Mouse (Mus musculus): Measurements from ENCODE around the gene Slc7a5. TPM values are rescaled to one million over a fixed set of nuclear protein-coding genes. Genes with fewer than 3 reads are reported as not detected.

Gene Slc7a5
- total RNA-seq, 2 experiments from 2014 or later = 146 to 164 TPM

- DNase-seq (ENCODE audit: low spot score in 2 of 2) = no peak
Observed at GRCm38 (mm10) chr8:121909148-121909541, 1.7 kb upstream of the Slc7a5 start.

GRCm38 (mm10) chr8:121908378-121909147 is 1.1 kb upstream of the Slc7a5 start:
- no peak for DNase-seq (ENCODE audit: low spot score in 2 of 2)

- DNase-seq (ENCODE audit: low spot score in 2 of 2) = peak; percentile 49 to 59
Observed at GRCm38 (mm10) chr8:121906542-121907512, 667 bp downstream of the Slc7a5 start.

GRCm38 (mm10) chr8:121905864-121906263 is 1.6 kb downstream of the Slc7a5 start:
- no peak for DNase-seq (ENCODE audit: low spot score in 2 of 2)

- DNase-seq (ENCODE audit: low spot score in 2 of 2) = no peak
Observed at GRCm38 (mm10) chr8:121905420-121905819, 2.1 kb downstream of the Slc7a5 start.

DNA sequence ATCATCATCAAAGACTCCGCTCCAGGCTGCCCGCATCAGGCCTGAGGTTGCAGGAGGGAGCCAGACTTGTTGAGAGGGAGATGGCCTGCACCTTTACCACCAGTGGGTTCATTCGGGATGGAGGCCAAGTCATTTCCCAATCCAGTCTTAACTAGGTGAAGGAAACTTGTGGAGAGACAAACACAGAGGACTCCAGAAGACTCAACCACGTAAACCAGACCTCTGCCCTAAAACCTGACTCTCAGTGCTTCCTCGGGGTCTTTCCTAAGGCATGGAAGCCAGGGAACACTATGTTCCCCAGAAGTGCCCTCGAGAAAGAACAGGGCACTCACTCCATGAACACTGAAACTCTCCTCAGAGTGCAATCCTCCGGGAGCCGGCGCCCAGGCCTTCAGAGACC is 2.5 kb downstream of the Slc7a5 start:
- DNase-seq (ENCODE audit: low spot score in 2 of 2) = no peak

DNA sequence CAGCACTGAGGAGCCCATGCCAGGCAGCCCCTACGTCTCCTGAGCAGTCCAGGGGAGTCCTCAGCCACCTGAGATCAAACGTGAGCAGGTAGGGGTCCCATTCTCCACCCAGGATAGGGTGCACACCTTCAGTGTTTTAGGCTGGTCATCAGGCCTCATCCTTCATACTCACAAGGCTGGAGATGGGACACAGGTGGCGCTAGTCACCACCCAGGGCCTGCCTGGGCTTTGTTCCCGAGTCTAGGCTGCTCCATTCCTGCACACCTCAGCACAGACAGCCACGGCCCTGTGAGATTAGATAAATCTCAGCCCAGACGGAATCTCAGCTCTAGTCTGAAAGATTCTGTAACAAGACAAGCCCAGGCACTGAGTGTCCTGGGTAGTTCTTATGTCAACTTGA is 3.5 kb downstream of the Slc7a5 start:
- no peak for DNase-seq (ENCODE audit: low spot score in 2 of 2)

- DNase-seq (ENCODE audit: low spot score in 2 of 2) = no peak
Observed at GRCm38 (mm10) chr8:121901498-121902236, 5.8 kb downstream of the Slc7a5 start.

DNA sequence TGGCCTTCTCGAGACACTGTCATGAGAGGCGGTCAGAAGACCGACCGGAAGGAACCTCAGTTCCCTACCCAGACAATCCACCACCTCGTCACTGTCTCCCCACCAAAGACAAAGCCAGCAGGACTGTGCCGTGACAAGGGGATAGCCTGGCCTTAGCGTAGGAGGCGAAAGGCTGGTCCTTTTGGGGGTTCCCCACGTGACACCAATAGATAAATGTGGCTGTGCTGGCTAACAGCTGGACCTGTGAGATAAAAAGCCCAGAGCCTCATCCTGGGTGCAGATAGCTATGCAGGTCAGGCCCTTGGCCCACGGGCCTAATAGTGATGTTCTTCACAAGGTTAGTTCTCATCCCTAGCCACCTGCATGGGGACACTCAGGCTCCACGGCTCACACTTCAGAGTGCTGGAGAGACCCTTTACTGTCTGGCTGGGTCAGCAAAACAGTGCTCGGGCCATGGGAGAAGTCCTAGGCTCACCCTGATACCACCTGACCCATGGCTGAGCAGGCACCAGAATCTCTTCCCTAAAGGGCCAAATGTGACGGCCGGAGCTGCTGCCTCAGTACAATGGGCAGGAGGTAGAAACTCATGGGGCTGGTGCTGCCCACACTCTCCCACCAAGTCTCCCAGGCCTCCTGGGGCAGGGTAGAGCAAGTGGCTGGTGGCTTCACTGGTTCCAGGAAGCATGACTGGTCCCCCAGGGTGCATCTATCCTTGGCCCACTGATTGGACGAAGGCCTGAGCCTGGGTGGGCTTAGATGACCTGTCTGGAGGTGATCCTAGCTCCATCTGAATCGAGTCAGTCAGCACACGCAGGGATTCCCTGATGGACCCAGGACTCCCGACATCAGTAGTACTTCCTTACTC is 8.1 kb downstream of the Slc7a5 start:
- DNase-seq (ENCODE audit: low spot score in 2 of 2) = no peak

DNA sequence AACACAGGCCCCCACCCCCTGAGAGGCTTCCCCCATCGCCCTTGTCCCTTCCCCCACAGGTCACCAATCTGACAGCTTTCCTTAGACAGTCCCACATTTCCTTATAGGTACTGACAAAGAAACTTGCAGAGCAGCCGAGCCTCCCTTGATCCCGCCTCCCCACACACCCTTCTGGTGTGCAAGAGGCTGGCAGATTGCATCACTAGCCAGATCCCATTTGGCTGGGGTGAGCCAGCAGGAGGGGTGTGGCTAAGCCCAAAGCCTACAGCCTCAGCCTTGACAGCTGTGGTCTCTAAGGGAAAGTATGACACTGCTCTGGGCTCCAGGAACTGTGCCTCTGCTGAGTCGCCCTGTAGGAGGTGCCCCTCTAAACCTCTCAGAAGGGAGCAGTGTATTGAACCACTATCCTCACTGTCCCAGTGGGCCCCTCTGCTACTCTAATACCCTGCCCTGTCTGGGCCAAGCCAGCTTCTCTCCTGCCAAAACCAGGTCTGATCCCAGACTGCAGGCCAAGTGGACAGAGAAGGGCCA is 9.0 kb downstream of the Slc7a5 start:
- peak; percentile 62 to 63 for DNase-seq (ENCODE audit: low spot score in 2 of 2)

- DNase-seq (ENCODE audit: low spot score in 2 of 2) = no peak
Observed at GRCm38 (mm10) chr8:121897871-121898381, 9.6 kb downstream of the Slc7a5 start.

DNA sequence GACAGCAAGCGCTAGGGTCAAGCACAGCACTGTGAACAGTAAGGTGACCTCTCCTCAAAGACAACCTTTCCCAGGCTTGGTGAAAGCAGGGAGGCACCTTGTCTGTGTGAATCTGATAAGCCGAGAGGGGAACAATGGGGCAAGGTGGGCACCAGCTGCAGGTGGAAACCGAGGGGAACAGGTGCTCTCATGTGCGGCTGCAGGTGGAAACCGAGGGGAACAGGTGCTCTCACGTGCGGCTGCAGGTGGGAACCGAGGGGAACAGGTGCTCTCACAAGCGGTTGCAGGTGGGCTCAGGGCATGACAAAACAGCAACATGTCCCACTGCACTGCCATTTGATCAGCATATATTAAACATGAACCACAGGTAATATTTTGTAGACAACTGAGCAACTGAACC is 10.3 kb downstream of the Slc7a5 start:
- no peak for DNase-seq (ENCODE audit: low spot score in 2 of 2)

DNA sequence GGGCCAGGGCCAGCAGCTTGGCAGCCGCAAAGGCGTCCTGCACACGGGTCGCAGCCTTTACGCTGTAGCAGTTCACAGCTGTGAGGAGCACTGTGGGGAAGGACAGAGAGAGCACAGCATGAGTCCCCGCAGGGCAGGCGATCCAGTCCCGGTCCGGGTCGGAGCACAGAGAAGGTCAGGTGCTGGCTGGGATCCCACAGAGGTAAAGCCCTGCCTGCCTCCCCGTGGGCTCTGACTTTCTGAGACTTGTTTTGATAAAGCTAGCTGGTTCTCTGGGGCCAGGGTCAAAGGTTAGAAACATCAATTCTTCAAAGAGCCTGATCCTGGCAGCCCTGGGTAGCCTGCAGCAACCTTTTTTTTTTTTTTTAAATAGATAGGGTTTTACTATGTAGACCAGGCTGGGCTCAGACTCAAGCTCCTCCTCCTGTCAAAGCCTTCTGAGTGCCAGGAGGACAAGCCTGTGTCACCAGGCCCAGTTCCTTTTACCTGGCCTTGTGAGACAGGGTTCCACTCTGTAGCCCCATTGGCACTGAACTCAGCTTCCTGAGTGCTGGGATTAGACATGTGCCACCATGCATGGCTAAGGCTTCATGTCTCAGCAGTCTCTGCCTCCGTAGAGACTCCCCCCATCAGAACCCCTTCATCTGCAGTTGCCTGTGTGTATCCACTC is 10.9 kb downstream of the Slc7a5 start:
- no peak for DNase-seq (ENCODE audit: low spot score in 2 of 2)

DNA sequence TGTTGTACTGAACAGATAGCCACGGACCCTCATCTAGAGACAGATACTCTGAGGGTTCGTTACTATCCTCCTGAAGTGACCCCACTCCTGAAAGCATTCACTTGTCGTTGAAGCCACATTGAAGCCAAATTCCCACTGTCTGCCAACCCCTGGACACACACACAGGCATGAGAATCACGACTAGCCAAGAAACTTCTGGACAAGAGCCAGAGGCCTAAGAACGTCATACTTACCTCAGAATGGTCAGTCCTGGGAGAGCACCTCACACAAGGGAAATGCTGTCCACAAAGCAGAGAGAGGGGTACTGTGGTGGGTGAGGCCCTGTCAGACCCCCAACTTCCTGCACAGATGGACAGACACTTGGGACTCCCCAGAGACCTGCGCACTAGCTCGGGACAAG is 11.6 kb downstream of the Slc7a5 start:
- no peak for DNase-seq (ENCODE audit: low spot score in 2 of 2)

DNA sequence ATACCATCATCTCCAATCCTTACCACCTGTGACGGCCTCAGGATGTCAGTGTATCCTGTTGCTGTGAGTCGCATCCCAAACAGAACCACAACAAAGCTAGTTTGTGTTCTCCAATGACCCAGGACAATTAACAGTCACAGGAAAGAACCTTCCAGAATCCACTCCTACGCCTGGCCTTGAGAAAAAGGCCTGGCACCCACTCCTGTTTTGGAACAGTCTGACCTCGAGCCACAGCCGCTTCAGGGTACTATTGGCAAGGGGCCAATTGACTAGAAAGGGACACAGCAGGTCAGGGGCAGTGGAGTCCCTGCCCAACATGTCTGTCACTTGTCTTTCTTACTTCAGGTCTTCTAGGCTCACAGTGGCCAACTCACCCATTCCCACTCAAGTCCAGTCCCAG is 14.6 kb downstream of the Slc7a5 start:
- no peak for DNase-seq (ENCODE audit: low spot score in 2 of 2)

- no peak for DNase-seq (ENCODE audit: low spot score in 2 of 2)
Observed at GRCm38 (mm10) chr8:121889810-121890785, 17.4 kb downstream of the Slc7a5 start.

GRCm38 (mm10) chr8:121889317-121889716 is 18.2 kb downstream of the Slc7a5 start:
- DNase-seq (ENCODE audit: low spot score in 2 of 2) = no peak

DNA sequence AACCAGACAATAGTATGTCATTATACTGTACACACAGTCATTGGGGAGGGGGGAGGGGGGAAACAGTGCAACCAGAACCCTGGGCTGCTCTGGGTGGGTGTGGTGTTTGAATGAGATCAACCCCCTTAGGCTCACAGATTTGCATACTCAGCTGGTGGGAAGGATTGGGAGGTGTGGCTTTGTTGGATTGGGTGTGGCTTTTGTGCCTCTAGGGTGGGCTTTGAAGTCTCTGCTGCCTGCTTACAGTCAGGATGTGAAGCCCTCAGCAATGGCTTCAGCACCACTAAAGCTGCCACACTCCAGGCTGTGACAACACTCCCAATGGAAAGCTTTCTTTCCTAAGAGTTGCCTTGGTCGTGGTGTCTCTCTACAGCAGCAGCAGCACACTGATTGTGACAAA is 19.9 kb downstream of the Slc7a5 start:
- DNase-seq (ENCODE audit: low spot score in 2 of 2) = no peak
